Mouse (Mus musculus): ENCODE measurements around the gene Fam19a2. TPM values are rescaled to one million over a fixed set of nuclear protein-coding genes. Genes with fewer than 3 reads are reported as not detected.

The Fam19a2 gene
- total RNA-seq, 4 experiments from 2014 or later, result 44.0 to 52.3 (median 49.0) TPM

GRCm38 (mm10) chr10:123567677-123568076 lies 303.9 kb downstream of the Fam19a2 start:
- DNase-seq (ENCODE audit: low spot score in 2 of 2), result no peak

GRCm38 (mm10) chr10:123570616-123571188 lies 306.9 kb downstream of the Fam19a2 start:
- no peak for DNase-seq (ENCODE audit: low spot score in 2 of 2)

- DNase-seq (ENCODE audit: low spot score in 2 of 2), result peak in 1 of 2 experiments; percentile 32
Observed at GRCm38 (mm10) chr10:123572342-123573070, 308.7 kb downstream of the Fam19a2 start.

- peak in 1 of 2 experiments; percentile 25 for DNase-seq (ENCODE audit: low spot score in 2 of 2)
Observed at GRCm38 (mm10) chr10:123577823-123578222, 314.0 kb downstream of the Fam19a2 start.

- DNase-seq (ENCODE audit: low spot score in 2 of 2), result peak in 1 of 2 experiments; percentile 12
Observed at GRCm38 (mm10) chr10:123579012-123579411, 315.2 kb downstream of the Fam19a2 start.

DNA sequence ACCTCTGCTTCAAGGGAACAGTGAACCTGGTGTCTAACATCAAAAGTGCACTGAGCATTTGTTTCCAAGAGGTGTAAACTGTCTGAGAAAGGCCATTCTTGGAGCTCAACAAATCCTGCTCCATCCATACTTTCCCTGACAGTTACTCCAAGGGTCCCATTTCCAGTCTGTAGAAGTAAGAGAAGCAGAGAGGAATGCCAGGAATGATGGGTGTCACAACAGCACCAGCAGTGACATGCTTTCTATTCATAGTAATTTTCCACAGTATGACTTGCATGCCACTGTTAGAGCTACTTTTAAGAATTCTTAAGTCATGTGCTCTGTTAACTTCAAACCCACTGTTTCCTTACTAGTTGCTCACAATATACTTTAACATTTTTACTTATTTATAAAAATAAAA lies 331.2 kb downstream of the Fam19a2 start:
- DNase-seq (ENCODE audit: low spot score in 2 of 2), result no peak

DNA sequence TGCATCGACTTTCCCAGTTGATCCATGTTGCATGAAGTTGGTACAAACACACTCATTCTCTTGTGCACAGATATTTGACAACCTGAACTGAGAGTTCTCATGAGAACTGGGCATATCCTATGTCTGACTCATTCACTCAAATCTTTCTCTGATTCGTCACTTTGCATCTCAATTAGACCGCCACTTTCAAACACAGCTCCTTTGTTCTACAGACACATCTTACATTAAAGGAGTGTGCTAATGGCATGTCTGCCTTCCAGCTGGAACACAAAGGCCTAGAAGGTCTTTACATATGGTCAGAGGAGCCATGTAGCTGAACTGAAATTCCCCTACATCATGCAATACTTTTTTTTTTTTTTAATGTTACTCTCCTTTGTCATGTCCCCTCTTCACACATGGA lies 333.3 kb downstream of the Fam19a2 start:
- no peak for DNase-seq (ENCODE audit: low spot score in 2 of 2)

GRCm38 (mm10) chr10:123605671-123606070 lies 341.9 kb downstream of the Fam19a2 start:
- DNase-seq (ENCODE audit: low spot score in 2 of 2), result no peak

DNA sequence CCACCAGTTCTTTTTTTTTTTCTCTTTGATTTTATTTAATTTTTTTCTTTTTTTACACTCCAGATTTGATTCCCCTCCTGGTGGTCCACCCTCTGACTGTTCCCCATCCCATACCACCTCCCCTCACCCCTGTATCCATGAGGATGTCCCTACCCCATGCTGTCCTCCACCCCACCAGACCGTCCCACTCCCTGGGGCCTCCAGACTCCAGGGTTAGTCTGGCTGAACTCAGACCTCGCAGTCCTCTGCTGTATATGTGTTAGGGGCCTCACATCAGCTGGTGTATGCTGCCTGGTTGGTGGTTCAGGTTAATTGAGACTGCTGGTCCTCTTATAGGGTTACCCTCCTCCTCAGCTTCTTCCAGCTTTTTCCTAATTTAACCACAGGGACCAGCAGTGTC lies 362.9 kb downstream of the Fam19a2 start:
- no peak for DNase-seq (ENCODE audit: low spot score in 2 of 2)

- no peak for DNase-seq (ENCODE audit: low spot score in 2 of 2)
Observed at GRCm38 (mm10) chr10:123629248-123629744, 365.5 kb downstream of the Fam19a2 start.

DNA sequence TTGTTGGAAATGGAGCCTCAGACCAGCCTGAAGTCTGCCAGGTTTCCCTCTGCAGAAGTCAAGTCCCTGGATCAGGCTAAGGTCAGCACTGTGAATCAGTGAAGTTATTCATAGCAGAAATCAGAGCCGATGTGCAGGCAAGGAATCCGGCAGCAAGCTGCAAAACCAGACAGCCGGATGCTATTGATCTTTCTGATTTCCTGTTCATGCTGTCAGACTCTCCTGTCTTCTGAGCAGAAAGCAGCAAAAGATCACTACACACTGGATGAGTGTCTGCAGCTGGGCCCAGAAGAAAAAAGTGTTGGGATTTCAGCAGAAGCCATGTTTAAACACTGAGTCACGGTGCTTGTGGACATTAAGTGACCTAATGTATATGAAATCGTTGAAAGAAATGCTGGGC lies 368.2 kb downstream of the Fam19a2 start:
- no peak for DNase-seq (ENCODE audit: low spot score in 2 of 2)

GRCm38 (mm10) chr10:123636655-123637054 lies 372.9 kb downstream of the Fam19a2 start:
- DNase-seq (ENCODE audit: low spot score in 2 of 2), result no peak

DNA sequence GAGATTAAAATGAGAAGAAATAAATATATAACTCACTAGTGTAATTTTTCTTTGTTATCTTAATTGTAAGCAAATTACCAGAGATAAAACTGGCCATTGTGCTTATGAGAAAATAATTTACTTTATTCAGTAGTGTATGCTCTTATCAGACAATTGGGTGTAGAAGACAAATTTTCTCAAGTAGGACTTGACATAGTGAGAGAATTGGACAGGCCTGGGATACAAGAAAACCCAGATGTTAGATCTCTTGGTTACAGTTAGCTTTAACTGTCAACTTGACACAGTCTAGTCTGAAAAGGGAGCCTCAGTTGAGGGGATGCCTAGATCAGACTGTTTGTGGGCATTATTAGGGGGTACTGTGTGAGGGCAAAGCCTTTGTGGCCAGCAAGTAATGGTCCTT lies 373.7 kb downstream of the Fam19a2 start:
- no peak for DNase-seq (ENCODE audit: low spot score in 2 of 2)

GRCm38 (mm10) chr10:123645568-123645967 lies 381.8 kb downstream of the Fam19a2 start:
- DNase-seq (ENCODE audit: low spot score in 2 of 2), result no peak

DNA sequence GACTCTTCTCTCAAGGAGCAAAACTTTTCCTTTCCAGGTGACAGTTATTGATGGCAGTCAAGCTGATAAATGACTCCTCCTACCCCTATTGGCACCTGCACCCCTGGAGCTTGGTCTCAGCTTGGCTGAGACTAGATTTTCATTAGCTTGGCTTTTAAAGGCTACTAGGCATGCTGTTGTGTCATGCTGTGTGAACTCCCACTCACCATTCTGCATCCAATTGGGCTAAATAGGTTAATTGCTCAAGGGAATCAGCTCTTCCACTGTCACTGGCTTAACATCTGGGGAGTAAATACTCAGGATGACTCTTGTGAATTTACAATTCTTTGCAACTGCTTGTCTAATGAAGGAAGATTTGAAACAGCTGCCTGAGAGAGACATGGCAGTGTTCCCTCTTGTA lies 407.4 kb downstream of the Fam19a2 start:
- DNase-seq (ENCODE audit: low spot score in 2 of 2), result no peak

- no peak for DNase-seq (ENCODE audit: low spot score in 2 of 2)
Observed at GRCm38 (mm10) chr10:123678284-123678864, 414.6 kb downstream of the Fam19a2 start.

DNA sequence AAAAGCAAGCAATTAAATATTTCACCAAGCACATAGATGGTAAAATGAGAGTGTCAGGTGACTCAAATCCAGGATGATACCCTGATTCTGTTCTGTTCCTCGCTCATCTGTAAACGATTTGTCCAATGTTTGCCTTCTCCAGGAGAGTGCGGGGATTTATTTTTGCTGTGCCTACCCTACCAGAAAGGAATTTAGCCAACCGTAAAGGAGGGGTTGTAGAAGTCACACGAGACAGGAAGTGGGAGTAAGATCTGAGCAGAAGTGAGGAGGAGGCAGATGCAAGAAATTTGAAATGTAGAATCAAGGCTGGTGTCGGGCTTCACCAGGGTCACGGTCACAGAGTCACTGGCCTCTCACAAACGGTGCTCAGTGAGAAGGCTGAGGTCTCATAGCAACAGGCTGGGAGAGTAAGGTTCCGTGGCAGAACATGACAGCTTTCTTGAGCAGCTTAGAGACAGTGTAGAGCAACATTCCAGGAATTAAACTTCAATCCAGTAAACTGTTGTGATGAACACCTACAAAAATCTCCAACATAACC lies 419.0 kb downstream of the Fam19a2 start:
- no peak for DNase-seq (ENCODE audit: low spot score in 2 of 2)

DNA sequence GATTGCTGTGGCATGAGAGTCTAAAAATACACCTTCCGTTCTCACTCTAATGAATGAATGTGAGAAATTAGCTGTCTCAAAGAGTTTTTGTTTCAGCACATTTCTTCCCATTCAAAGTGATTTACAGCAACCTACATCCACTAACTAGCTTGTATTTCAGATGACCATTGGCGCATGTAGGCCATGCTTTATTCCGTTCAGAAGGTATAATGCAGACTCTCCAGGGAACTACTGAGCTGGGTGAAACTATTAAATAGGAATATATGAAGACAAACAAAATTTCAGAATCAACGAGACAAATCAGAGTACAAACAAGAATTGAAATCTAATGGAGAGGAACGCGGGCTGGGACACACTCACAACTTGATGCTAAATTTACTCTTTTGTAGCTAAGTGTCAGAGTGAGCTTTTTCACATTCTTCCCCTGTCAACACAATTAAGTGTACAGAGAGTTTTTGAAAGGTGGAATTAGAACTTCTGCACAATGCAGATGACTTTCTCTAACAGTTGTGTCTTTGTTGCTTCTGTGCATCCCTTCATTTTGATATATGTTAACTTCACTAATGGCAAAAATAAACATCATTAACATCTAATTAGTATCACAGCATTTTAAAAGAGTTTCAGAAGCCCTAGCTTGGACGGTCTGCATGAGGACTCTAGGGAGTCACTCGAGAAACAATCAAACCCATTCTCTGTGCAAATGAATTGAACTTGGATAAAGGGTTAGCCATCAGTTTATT lies 428.6 kb downstream of the Fam19a2 start:
- DNase-seq (ENCODE audit: low spot score in 2 of 2), result no peak

- DNase-seq (ENCODE audit: low spot score in 2 of 2), result no peak
Observed at GRCm38 (mm10) chr10:123692926-123693224, 429.1 kb downstream of the Fam19a2 start.

DNA sequence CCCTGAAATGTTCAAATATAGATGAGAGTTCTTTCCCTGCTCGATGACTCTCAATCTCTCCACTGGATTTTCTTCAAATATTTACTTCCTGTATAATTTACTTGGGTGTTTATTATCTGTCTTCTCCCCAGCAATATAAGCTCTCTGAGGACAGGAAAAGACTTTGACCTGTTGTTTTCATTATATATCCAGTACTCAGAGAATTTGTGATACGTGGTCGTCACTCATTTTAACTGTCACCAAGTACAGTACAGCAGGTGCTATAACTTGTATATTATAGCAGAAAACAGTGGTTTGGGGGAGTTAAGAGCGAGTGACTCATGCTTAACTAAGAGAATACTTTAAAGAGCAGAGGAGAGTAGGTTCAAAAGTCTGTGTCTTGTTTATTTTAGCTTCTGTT lies 438.8 kb downstream of the Fam19a2 start:
- no peak for DNase-seq (ENCODE audit: low spot score in 2 of 2)

GRCm38 (mm10) chr10:123707026-123707425 lies 443.2 kb downstream of the Fam19a2 start:
- no peak for DNase-seq (ENCODE audit: low spot score in 2 of 2)

- peak in 1 of 2 experiments; percentile 32 for DNase-seq (ENCODE audit: low spot score in 2 of 2)
Observed at GRCm38 (mm10) chr10:123710738-123711137, 446.9 kb downstream of the Fam19a2 start.
